Mouse (Mus musculus) heart, postnatal 25 days (tissue): Measurements from ENCODE around the gene Gm12216. TPM values are rescaled to one million over a fixed set of nuclear protein-coding genes. Genes with fewer than 3 reads are reported as not detected.
A peak's percentile ranks its signal among the peaks of the same experiment; 100 is the strongest.

Source experiments
- DNase-seq: peaks from one replicate; pipeline ENCODE4 v3.0.0; 2022; ENCODE audit warnings: low spot score
- intact Hi-C: fragments of 180-260 bp; cut with DNase I; formaldehyde crosslinking; loops from one replicate; pipeline ENCODE4 v1.15.1; 2025
- total RNA-seq, 2 experiments: library from RNA; stranded (reverse); gene quantifications; 2 replicates each; pipeline ENCODE4 v1.2.3; 2021

Gm12216 gene
- total RNA-seq, 2 experiments from 2014 or later, result 1.3 to 1.7 TPM

DNA sequence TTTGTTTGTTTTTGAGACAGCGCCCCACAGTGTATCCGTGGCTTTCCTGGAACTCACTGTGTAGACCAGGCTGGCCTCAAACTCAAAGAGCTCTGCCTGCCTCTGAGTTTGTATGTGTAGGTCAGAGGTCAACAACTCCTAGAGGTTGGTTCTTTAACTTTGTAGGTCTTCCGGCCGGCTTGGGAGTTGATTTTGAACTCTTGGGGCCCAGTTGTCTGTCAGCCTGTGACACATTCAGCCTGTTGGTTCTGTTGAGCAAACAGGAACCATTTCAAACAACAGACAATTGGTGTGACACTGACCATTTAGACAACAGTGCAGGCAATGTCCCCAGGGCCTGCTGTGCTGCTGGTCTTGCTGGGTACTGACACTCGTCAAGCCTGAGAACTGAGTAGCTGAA lies 81.3 kb downstream of the Gm12216 start:
- intact Hi-C loops, result no loop called here

DNA sequence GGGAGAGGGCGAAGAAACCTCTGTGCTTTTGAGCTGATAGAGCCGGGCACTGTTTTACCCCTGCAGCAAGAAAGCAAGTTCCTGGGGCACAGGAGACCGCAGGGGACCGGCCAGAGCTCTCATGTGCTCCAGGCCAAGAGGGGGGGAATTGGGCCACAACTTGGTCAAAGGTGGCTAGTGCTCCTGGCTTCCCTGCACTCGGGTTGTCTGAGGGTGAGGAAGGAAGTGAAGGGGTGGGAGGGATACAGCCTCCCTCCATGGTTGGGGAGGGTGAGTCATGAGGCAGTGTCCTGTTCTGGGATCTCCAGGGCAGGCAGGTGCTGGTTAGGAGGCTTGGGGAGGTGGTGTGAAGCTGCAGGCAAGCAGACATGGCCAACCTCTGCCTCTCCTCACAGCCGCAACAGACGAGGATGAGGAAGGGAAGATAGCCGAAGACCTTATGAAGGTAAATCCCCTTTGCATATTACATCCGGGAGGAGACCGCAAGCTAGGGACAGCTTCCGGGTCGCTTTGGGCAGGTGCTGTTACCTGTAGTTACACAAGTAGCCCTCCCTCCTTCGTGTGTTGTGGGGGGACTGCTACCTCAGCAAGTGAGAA lies 84.3 kb downstream of the Gm12216 start:
- intact Hi-C loops, result loop anchor here (5.0 kb wide), 1 partner anchor 38 kb away; no protein-coding TSS in a partner anchor
- no peak for DNase-seq

More for the DNA sequence above, 81.3 kb downstream of the Gm12216 start:
- DNase-seq, result no peak

DNA sequence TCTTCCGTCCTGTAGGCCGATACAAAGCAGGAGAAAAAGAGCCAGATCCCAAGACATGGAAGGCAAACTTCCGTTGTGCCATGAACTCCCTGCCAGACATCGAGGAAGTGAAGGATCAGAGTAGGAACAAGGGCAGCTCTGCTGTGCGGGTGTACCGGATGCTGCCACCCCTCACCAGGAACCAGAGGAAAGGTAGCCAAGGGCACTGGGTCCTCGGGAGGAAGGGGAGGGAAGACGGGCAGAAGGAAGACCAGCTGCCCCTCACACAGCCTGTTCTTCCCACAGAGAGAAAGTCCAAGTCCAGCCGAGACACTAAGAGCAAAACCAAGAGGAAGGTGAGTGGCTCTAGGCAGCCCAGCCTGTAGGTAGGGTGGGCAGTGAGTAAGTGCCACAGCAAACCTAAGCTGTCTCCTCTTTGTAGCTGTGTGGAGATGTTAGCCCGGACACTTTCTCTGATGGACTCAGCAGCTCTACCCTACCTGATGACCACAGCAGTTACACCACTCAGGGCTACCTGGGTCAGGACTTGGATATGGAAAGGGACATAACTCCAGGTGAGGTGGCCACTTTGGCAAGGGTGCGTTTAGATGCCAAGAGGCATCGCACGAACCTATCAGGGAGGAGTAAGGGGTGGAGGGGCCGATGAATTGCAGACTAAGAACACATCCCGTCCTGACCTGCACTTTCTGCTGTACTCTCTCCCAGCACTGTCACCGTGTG lies 85.3 kb downstream of the Gm12216 start:
- intact Hi-C loops, result loop anchor here (5.0 kb wide), 1 partner anchor 38 kb away; no protein-coding TSS in a partner anchor
- DNase-seq, result no peak

DNA sequence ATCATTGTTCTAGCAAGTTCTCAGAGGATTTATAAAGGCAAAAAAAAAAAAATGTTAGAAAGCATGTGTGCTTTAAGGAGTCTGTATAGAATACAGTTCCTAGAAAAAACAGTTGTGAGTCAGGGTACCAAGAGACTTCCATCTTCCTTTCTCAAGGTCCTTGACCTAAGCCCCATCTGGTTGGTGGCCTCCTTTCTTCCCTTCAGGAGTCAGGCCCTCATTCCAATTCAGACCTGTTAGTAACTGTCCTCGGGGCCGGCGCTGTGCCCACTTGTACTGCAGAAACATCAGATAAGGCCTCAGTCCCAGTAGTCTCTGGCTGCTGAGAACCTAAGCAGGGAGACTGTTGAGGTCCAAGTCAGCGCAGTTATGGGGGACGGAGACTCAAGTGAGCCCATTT lies 86.0 kb downstream of the Gm12216 start, which contains the start of gene Gm17334:
Gene Gm17334, minus strand, starts transcription at position 101 of the 400 bp plus-strand sequence.
- intact Hi-C loops, result loop anchor here (5.0 kb wide), 1 partner anchor 39 kb away; no protein-coding TSS in a partner anchor
- no peak for DNase-seq

DNA sequence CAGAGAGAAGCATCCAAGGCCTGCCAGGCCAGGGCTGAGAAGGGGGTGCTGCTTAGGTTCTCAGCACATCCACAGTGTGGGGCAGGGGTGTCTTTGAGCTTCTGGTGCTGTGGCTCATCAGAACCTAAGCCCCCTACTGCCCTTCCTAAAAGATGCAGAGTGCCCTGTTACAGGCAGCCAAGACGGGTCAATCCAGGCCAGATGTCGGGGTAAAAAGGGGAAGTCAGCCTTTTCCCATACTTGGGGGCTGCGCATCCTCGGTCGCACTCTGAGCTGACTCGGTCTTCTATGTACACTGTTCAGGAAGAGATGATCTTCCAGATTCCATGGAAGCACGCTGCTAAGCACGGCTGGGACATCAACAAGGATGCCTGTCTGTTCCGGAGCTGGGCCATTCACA lies 86.5 kb downstream of the Gm12216 start:
- intact Hi-C loops, result loop anchor here (5.0 kb wide), 1 partner anchor 40 kb away; no protein-coding TSS in a partner anchor
- no peak for DNase-seq

DNA sequence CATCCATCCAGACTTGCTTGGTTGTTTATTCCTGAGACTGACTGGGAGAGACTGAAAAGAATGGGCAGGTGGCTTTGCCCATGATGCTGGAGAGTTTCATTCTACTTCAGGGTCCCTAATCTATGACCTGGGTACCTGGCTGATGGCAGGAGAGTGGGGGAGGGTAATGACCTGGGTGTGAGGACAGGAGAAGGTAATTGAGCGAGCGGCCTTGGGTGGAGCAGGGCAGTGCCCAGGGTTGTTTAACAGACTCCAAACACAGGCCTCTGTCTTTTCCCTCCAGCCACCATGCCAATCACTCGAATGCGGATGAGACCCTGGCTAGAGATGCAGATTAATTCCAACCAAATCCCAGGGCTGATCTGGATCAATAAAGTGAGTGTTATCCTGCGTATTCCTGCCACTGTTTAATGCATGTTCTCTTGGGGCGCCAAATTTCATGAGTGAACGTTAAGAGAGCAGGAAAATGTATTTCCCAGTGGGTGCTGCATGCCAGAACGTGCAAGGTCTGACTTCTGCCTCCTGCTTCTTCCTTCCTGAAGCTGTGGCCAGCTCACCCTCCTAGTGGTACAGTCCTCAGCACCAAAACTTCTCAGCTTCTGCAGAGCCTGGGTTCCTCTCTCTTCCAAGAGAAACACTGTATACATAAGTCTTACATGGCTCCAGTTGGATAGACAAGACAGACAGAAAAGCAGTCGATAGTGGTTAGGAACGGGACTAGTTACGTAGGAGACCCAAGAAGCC lies 87.9 kb downstream of the Gm12216 start:
- intact Hi-C loops, result loop anchor here (2.0 to 5.0 kb wide), 2 partner anchors 14 to 41 kb away; no protein-coding TSS in a partner anchor
- DNase-seq, result no peak

DNA sequence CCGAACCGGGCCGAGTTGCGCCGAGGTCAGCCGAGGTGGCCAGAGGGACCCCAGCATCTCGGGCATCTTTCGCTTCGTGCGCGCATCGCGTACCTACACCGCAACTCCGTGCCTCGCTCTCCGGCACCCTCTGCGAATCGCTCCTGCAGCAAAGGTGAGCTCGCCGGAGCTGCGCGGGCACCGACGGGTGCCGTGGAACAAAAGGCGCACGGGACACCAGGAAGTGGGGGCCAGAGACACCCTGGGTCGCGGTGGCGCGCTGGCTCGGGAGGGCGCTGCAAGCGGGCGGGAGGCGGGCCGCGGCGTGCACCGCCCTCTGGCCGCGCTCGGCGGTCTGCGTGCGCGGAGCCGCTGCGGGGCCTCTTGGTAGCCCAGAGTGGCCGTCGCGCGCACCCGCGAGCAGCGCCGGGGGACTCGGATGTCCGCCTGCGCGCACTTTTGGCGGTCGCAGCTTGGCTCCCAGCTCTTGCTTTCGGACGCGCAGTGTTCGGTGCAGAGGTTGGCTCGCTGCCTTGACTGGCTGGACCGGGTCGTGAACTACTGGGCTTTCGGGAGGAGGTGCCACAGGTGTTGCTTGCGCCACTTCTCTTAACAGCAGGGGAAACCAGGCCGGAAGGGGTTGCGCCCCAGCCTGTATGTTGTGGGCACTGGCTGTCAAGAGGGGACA lies 88.8 kb downstream of the Gm12216 start:
- peak; percentile 77 for DNase-seq
- intact Hi-C loops, result loop anchor here (2.0 to 5.0 kb wide), 2 partner anchors 15 to 42 kb away; no protein-coding TSS in a partner anchor

DNA sequence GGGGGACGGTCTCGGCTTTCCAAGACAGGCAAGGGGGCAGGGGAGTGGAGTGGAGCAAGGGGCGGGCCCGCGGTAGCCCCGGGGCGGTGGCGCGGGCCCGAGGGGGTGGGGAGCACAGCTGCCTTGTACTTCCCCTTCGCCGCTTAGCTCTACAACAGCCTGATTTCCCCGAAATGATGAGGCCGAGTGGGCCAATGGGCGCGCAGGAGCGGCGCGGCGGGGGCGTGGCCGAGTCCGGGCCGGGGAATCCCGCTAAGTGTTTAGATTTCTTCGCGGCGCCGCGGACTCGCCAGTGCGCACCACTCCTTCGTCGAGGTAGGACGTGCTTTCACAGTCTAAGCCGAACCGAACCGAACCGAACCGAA lies 89.3 kb downstream of the Gm12216 start, which contains the start of gene Irf1:
Gene Irf1, plus strand, starts transcription at position 255 of the 365 bp plus-strand sequence.
- DNase-seq, result peak; percentile 96
- intact Hi-C loops, result loop anchor here (2.0 to 5.0 kb wide), 2 partner anchors 15 to 43 kb away; no protein-coding TSS in a partner anchor

DNA sequence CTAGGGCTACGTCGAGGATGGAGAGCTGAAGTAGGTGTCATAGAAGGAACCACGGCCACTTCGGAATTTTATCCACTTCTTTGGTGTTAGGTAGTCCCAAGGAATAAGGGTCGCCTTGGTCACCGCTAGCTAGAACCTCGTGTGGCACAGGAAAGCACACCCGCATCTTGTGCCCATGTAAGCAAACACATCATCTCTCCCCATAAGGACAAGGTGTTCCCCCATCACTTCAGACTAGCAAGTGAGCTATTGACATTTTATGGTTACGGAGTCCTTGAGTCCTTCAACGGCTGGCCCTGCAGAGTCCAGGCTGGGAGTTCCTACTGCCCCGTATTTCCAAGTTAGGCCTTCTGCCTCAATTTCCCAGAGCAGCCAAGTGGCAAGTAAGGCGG lies 89.9 kb downstream of the Gm12216 start:
- intact Hi-C loops, result no loop called here
- DNase-seq, result no peak

DNA sequence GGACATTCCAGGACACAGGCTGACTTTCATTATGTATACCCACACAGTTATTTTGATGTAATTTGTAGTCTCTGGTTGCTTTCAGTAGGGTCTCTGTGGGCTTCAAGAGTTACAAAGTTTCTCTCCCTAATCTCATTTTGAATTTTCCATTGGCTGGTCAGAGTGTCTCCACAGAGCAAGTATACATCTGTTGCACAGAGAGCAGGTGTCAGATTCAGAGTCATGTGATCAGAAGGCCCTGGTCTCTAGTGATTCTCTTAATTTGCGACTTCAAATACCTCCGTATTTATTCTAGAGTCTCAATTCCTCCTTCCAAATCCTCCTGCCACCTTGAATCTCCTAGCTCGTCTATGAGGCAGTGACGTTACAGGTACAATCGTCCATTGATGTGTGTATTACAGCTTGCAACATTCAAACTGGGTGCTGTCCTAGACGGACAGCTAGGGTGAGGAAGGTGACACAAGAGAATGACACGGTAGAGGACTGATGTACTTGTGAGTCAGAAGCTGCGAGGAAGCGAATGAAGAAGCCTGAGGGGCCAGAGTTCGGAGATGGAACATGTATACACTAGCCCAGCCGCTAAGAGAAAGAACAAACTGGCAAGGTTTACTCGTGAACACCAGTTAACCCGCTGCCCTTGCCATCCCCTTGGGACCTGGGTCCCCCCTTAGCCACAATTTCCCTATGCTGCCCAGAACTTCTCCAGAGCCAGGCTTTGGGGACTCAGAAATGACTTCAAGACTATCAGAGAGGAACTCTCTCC lies 90.5 kb downstream of the Gm12216 start:
- no peak for DNase-seq
- intact Hi-C loops, result no loop called here

DNA sequence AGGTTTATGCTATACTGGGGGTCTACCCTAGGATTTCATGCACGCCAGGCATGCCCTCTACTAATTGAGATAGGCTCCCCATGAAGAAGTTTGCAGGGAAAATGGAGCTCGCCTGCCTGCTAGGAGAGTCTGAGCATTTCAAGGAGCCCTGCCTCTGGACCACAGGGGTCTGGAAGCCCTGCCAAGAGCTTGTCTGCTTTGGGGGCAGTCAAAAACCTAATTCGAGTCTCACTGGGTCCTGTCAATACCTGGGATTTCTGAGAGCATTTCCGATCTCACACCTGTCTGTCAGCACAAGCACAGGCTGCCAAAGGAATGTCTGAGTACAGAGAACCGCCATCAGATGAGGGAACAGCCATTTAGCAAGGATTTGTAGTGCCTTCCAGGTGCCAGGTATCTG lies 94.5 kb downstream of the Gm12216 start:
- DNase-seq, result no peak
- intact Hi-C loops, result loop anchor here (5.0 kb wide), 1 partner anchor 53 kb away; no protein-coding TSS in a partner anchor

DNA sequence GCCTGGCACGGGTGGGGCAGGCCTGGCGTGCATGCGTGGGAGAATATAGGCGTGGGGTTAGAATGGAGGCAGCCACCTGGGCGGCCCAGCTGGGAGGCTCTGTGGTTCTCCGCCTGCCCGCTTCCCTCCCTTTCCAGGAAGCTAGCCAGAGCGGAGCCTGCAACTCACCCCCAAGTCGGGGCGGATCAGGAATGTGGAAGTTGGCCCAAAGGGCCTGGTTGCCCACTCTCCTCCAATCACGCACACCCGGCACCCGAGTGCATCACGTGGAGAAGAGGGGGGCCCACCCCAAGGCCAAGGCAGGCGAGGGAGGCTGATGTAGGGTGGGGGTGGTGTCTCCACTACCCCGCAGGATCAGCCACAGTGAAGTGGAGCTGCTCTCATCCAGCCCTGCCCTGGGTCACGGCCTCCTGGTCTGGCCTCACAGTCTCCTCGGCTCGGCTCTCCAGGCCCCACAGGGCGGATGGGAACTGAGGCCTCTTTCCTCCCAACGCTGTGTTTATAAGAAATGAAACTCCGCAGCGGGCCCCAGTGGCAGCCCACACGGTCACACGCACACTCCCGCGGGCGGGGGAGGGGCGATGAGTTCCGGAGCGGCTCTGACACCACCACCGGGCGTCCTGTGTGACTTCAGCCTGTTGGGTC lies 95.4 kb downstream of the Gm12216 start:
- intact Hi-C loops, result loop anchor here (2.0 to 5.0 kb wide), 2 partner anchors 25 to 54 kb away; no protein-coding TSS in a partner anchor

DNA sequence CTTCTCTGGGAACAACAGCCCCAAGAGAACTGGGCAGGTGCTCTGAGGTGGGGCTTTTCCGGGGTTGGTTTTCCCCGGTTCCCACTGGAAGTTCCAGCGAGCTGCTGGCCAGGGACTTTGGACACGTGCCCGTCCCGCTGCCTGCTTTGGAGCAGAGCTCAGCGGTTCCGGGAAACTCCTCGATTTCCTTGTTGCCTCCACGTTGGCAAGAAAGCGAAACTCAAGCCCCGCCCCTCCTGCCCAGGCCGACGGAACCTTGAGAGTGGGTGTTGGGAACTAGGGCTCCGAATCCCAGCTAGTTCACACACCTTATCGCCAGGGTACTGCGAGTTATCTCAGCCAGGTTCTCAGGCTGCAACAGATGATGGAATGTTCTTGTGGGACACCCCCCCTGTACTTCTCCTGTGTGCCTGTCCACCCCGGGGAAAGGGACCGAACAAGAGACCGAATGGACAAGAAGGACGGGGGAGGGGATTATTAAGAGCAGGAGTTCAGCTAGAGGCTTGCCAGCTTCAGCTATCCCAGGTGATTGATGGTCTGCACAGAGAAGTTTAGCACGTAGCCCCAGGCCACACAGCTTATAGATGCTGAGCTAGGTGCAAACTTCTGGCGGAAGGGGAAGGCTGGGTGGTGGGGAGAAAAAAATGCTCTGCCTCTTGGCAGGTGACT lies 96.1 kb downstream of the Gm12216 start:
- peak; percentile 83 for DNase-seq
- intact Hi-C loops, result loop anchor here (2.0 to 5.0 kb wide), 2 partner anchors 26 to 54 kb away; no protein-coding TSS in a partner anchor

More for the DNA sequence above, 95.4 kb downstream of the Gm12216 start:
- DNase-seq, result peak; percentile 91

DNA sequence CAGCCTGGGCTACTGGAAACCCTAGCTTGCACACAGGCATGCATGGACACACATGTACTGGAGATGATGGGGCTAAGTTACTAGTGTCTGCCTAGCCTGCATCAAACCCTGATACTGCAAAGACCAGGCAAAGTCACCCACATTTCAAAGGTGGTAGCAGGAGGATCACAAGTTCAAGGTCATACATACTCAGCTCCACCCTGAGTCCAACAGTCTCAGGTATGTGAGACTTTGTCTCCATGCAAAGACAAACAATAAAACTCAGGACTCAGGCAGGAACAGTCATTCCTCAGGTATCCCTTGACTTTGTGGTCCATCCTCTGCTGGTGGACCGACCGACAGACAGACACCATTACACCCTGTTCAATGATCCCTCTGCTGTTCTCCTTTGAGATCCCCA lies 96.6 kb downstream of the Gm12216 start:
- intact Hi-C loops, result loop anchor here (2.0 to 5.0 kb wide), 2 partner anchors 26 to 55 kb away; no protein-coding TSS in a partner anchor
- no peak for DNase-seq

DNA sequence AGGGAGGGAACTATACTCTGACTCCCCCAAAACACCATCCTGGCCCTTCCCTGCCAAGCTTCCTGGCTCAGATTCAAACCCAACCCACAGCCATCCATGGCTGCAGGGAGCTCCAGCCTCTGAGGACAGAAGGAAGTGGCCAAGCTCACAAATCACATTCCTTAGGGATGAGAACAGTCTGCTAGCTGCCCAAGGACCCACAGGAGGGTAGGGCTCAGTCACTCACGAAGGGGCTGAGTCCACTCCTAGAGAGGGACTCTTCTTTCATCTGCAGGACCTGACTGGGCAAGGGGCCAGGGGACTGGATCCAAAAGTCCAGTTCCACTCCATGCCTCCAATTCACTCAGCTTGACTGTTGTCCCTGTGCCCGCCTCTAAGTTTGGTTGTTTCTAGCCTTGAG lies 97.2 kb downstream of the Gm12216 start:
- intact Hi-C loops, result loop anchor here (2.0 to 5.0 kb wide), 2 partner anchors 27 to 55 kb away; no protein-coding TSS in a partner anchor
- peak; percentile 70 for DNase-seq

DNA sequence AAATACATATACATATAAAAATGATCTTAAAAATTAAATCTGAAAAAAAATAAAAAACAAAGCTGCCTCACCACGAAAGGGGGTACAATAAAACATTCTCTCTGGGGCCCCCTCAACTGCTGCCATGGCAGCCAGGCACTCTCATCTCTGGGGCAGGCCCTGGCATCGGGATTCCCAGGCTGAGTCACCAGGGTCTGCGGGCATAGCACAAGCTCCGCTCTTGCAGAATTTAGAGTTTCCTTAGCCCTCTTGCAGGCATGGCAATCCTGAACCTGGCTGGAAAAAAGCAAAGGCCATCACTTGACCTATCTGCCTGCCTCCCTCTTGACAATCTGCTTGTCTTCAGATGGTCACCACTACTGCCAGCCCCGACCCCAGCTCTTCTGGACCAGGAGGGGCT lies 97.8 kb downstream of the Gm12216 start:
- no peak for DNase-seq
- intact Hi-C loops, result loop anchor here (5.0 kb wide), 1 partner anchor 56 kb away; no protein-coding TSS in a partner anchor

DNA sequence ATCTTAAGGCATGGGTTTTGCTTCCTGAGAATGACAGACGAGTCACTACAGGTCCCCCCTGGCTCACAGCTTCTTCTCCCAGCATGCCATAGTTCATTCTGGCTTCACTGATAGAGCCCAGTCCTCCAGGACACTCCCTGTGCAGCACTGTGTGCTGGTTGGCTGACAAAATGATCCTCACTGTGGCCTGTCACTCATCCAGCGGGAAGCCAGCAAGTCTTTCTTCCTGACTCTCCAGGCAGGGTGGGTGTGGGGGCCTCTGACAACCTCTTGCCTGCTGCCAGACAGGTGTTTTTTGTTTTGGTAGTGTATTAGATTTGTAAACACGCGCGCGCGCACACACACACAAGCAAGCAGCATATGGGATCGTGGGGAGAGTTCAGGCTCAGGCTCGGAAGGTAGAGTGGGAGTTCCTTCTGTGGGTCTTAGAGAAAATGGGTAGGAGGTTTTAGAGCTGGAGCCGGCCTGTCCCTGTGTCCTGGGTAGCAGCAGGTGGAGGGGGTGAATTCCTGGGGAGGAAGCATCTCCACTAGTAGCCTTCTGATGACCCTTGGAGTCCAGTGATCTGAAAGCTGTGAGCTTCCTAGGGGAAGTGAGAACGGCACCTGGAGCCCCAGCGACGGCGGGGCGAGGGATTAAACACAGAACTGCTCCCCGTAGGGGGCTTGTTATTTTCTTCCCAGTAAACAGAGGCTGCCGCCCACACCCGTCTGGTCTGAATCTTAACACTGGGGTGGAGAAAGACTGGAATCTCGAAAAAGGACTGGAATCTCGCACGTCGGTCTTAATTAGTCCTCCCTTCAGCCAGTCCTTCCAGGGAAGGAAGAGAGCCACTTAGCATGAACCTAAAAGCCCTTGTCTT lies 99.3 kb downstream of the Gm12216 start:
- intact Hi-C loops, result loop anchor here (5.0 kb wide), 1 partner anchor 58 kb away; no protein-coding TSS in a partner anchor
- no peak for DNase-seq
